ENCODE assay signal across 12 mouse cellular contexts in genomic region chr10:68909018-68909417, GRCm38 (mm10).
A peak's percentile ranks its signal among the peaks of the same experiment; 100 is the strongest.
DNase-seq lines count a peak whose midpoint lies in the region; ATAC-seq and TF ChIP-seq lines count a peak whose summit lies in the region.
"Had no signal": no experiment of that assay in that cellular context is flagged by ENCODE, and none has a peak within 500 bp of the region (broad histone marks: within the 10 kb centered on the region; RNA-seq: fewer than 3 reads in every experiment).

No protein-coding gene starts in this region.

- H3K4me2 ChIP-seq in CH12.LX (ENCODE audit: insufficient read depth, low read depth, poor library complexity, severe bottlenecking): peak overlapping the region; percentile 64; the same call in 1 of the 2 replicates
- H3K4me2 ChIP-seq in hindbrain, embryonic 15.5 days: peak overlapping the region; percentile 27
- H3K4me2 ChIP-seq: heart, embryonic 12.5 days had no signal

- TF ChIP-seq EP300 in CH12.LX (IDR thresholded peaks at IDR 0.05; ENCODE audit: low read length): no peak

- ATAC-seq in hindbrain, embryonic 15.5 days (ENCODE audit: low FRiP score, low read depth): peak; percentile 45; the same call in 1 of the 2 replicates
- ATAC-seq: Patski had no signal

- TF ChIP-seq CTCF in CH12.LX (conservative IDR thresholded peaks at IDR 0.05 in 1 of 2, IDR thresholded peaks at IDR 0.05 in 1 of 2; ENCODE audit: low read depth in 2 of 2, low read length in 2 of 2): no peak
- TF ChIP-seq CTCF in brain, embryonic 14.5 days (IDR thresholded peaks at IDR 0.05; ENCODE audit: borderline replicate concordance, extremely low read depth, insufficient read depth, insufficient read length): no peak
- TF ChIP-seq CTCF in thymus, adult 2 months (IDR thresholded peaks at IDR 0.05; ENCODE audit: borderline replicate concordance, control insufficient read depth, extremely low read depth, insufficient read depth, low read length, poor library complexity): no peak

- no peaks in the 10 kb centered on the region for H3K79me2 ChIP-seq in CH12.LX (replicated peaks; ENCODE audit: control insufficient read depth, extremely low read depth, insufficient read depth, poor library complexity, severe bottlenecking)

- in situ Hi-C loops in CH12.LX (cut with MboI; ENCODE audit: low pct_ligation_motif_present, low pct_unique_long_range_greater_than_20kb, low sequenced_read_pairs): loop anchor here (25.0 kb wide), 1 partner anchor 403 kb away; no protein-coding TSS in a partner anchor

- H3K27ac ChIP-seq in CH12.LX (ENCODE audit: insufficient read depth, low read depth): no peak overlapping the region
- peak overlapping the region; percentile 67 for H3K27ac ChIP-seq in hindbrain, embryonic 15.5 days (replicated peaks)
- H3K27ac ChIP-seq in thymus, adult 2 months (ENCODE audit: control insufficient read depth, insufficient read depth, low read length): no peak overlapping the region
- H3K27ac ChIP-seq: macrophage had no signal

- H3K36me3 ChIP-seq in CH12.LX (replicated peaks in 1 of 2; ENCODE audit: control insufficient read depth in 1 of 2, insufficient read depth in 1 of 2, low read length in 1 of 2): no peaks in the 10 kb centered on the region
- no peaks in the 10 kb centered on the region for H3K36me3 ChIP-seq in hindbrain, embryonic 15.5 days
- no peaks in the 10 kb centered on the region for H3K36me3 ChIP-seq in thymus, adult 2 months (ENCODE audit: control insufficient read depth, insufficient read depth, low read length)
- H3K36me3 ChIP-seq: heart, embryonic 12.5 days had no signal

- dilution Hi-C loops in CH12.LX (cut with MboI; ENCODE audit: extremely low pct_ligation_motif_present, extremely low pct_unique_long_range_greater_than_20kb, low sequenced_read_pairs): no loop called here

- TF ChIP-seq RAD21 in CH12.LX (IDR thresholded peaks at IDR 0.05; ENCODE audit: low read depth, low read length): no peak

- H3K4me1 ChIP-seq in CH12.LX (ENCODE audit: control insufficient read depth in 1 of 2, insufficient read depth in 2 of 2): peaks cover 0 to 3% of the 10 kb centered on the region in 2 experiments; a peak in 1 of 4 replicates
- H3K4me1 ChIP-seq in hindbrain, embryonic 15.5 days (replicated peaks): peaks cover 8% of the 10 kb centered on the region; the same call in 1 of the 2 replicates
- no peaks in the 10 kb centered on the region for H3K4me1 ChIP-seq in thymus, adult 2 months (replicated peaks; ENCODE audit: control insufficient read depth, insufficient read depth, low read length)
- H3K4me1 ChIP-seq: heart, embryonic 12.5 days had no signal

- DNase-seq in layer of hippocampus, adult 18-20 months (ENCODE audit: low spot score in 2 of 2): peak; percentile 5 to 30
- DNase-seq in layer of hippocampus, adult 9-11 months: no peak
- DNase-seq in CH12.LX (ENCODE audit: extremely low read depth): no peak
- peak; percentile 79 for DNase-seq in brain, embryonic 14.5 days (ENCODE audit: low read depth)
- DNase-seq in kidney, adult 11 months: no peak
- no peak for DNase-seq in thymus, adult 2 months
- no peak for DNase-seq in cerebellum, adult 11 months

- no peaks in the 10 kb centered on the region for H3K9me3 ChIP-seq in CH12.LX (replicated peaks; ENCODE audit: low read length)
- no peaks in the 10 kb centered on the region for H3K9me3 ChIP-seq in hindbrain, embryonic 15.5 days
- H3K9me3 ChIP-seq: heart, embryonic 12.5 days had no signal

- TF ChIP-seq POLR2A in CH12.LX (IDR thresholded peaks at IDR 0.05; ENCODE audit: low read depth, low read length): no peak
- no peak for TF ChIP-seq POLR2A in brain, embryonic 14.5 days (IDR thresholded peaks at IDR 0.05; ENCODE audit: borderline replicate concordance, extremely low read depth, insufficient read depth, insufficient read length, poor library complexity, severe bottlenecking)
- TF ChIP-seq POLR2A in thymus, adult 2 months (IDR thresholded peaks at IDR 0.05; ENCODE audit: control insufficient read depth, extremely low read depth, insufficient read depth, low read length, poor library complexity): no peak

- H3K4me3 ChIP-seq in CH12.LX (replicated peaks in 1 of 3; ENCODE audit: low read depth in 2 of 3, low read length in 2 of 3, poor library complexity in 1 of 3): no peak overlapping the region
- H3K4me3 ChIP-seq in hindbrain, embryonic 15.5 days: peak overlapping the region; percentile 0; the same call in 1 of the 2 replicates
- no peak overlapping the region for H3K4me3 ChIP-seq in thymus, adult 2 months (ENCODE audit: control insufficient read depth, insufficient read depth, low read length)
- H3K4me3 ChIP-seq: heart, embryonic 12.5 days; myocyte had no signal

- WGBS in hindbrain, embryonic 15.5 days: 46% methylated on average over 10 of the region's 10 CpGs
- 86% methylated on average over 10 of the region's 10 CpGs for WGBS in thymus, adult 2 months

- H3K9ac ChIP-seq in CH12.LX (ENCODE audit: insufficient read depth, low read depth): peak overlapping the region; percentile 8; the same call in 1 of the 2 replicates
- no peak overlapping the region for H3K9ac ChIP-seq in hindbrain, embryonic 15.5 days
- H3K9ac ChIP-seq: heart, embryonic 12.5 days had no signal

- H3K27me3 ChIP-seq in CH12.LX (replicated peaks): no peaks in the 10 kb centered on the region
- H3K27me3 ChIP-seq in hindbrain, embryonic 15.5 days: no peaks in the 10 kb centered on the region
- H3K27me3 ChIP-seq in thymus, adult 2 months (ENCODE audit: control insufficient read depth, insufficient read depth, low read length): no peaks in the 10 kb centered on the region
- H3K27me3 ChIP-seq: heart, embryonic 12.5 days; Patski had no signal

TF ChIP-seq in CH12.LX, 34 proteins besides CTCF, POLR2A, EP300 and RAD21:
- TF ChIP-seq JUND (conservative IDR thresholded peaks at IDR 0.05; ENCODE audit: low read depth, low read length): no peak
- no peak for TF ChIP-seq ZMIZ1 (IDR thresholded peaks at IDR 0.05; ENCODE audit: low read depth, low read length)
- TF ChIP-seq CHD2 (IDR thresholded peaks at IDR 0.05; ENCODE audit: low read length): no peak
- TF ChIP-seq MAFK (IDR thresholded peaks at IDR 0.05; ENCODE audit: insufficient replicate concordance, low read length): no peak
- TF ChIP-seq MAZ (IDR thresholded peaks at IDR 0.05; ENCODE audit: low read depth, low read length): no peak
- no peak for TF ChIP-seq NRF1 (IDR thresholded peaks at IDR 0.05; ENCODE audit: low read depth, low read length)
- TF ChIP-seq KAT2A (IDR thresholded peaks at IDR 0.05; ENCODE audit: insufficient replicate concordance, low read length): no peak
- no peak for TF ChIP-seq JUN (IDR thresholded peaks at IDR 0.05; ENCODE audit: insufficient read depth, low read depth, low read length)
- no peak for TF ChIP-seq USF2 (conservative IDR thresholded peaks at IDR 0.05; ENCODE audit: low read depth, low read length)
- TF ChIP-seq ETS1 (conservative IDR thresholded peaks at IDR 0.05; ENCODE audit: low read depth, low read length): no peak
- TF ChIP-seq TBP (conservative IDR thresholded peaks at IDR 0.05; ENCODE audit: low read depth, low read length): no peak
- no peak for TF ChIP-seq HCFC1 (IDR thresholded peaks at IDR 0.05; ENCODE audit: low read depth, low read length)
- TF ChIP-seq IRF4 (IDR thresholded peaks at IDR 0.05; ENCODE audit: low read depth, low read length): no peak
- no peak for TF ChIP-seq MXI1 (IDR thresholded peaks at IDR 0.05; ENCODE audit: low read depth, low read length)
- TF ChIP-seq CHD1 (IDR thresholded peaks at IDR 0.05; ENCODE audit: low read depth, low read length): no peak
- no peak for TF ChIP-seq ZC3H11A (IDR thresholded peaks at IDR 0.05; ENCODE audit: low read depth, low read length)
- TF ChIP-seq SIN3A (IDR thresholded peaks at IDR 0.05; ENCODE audit: low read length): no peak

Comparison
In these comparisons a context has a peak if more than half of its experiments do, and no peak if none do; other contexts are left out.
1. DNase-seq: peak in layer of hippocampus, adult 18-20 months (2 of 2) and brain, embryonic 14.5 days (single experiment); none in layer of hippocampus, adult 9-11 months (single experiment), CH12.LX (single experiment), kidney, adult 11 months (single experiment), thymus, adult 2 months (single experiment) and cerebellum, adult 11 months (single experiment).